Mouse (Mus musculus) forebrain, embryonic 16.5 days (tissue): ENCODE results near the gene Meox1. TPM values are rescaled to one million over a fixed set of nuclear protein-coding genes. Genes with fewer than 3 reads are reported as not detected.

ENCODE experiments used
- ATAC-seq: fragments of 200-750 bp; cut with Nextera tagmentation; 2 replicates; pipeline ENCODE4 v1.8.0; 2017; ENCODE audit warnings: mild to moderate bottlenecking, moderate library complexity
- H3K27ac ChIP-seq: fragments of 300-500 bp; sonication (generic); 2 replicates; pipeline ENCODE4 v1.5.1; 2014; ENCODE audit warnings: low read length, control low read depth
- H3K27me3 ChIP-seq: fragments of 300-500 bp; sonication (generic); replicated peaks from 2 replicates; pipeline ENCODE4 v1.6.1; 2014; ENCODE audit warnings: low read length; ENCODE audit not compliant: control insufficient read depth, insufficient read depth
- H3K36me3 ChIP-seq: fragments of 300-500 bp; sonication (generic); 2 replicates; pipeline ENCODE4 v1.6.1; 2014; ENCODE audit not compliant: control insufficient read depth, insufficient read depth
- H3K4me1 ChIP-seq: fragments of 300-500 bp; sonication (generic); replicated peaks from 2 replicates; pipeline ENCODE4 v1.6.1; 2014; ENCODE audit warnings: low read length; ENCODE audit not compliant: control insufficient read depth, insufficient read depth
- H3K4me2 ChIP-seq: fragments of 300-500 bp; sonication (generic); 2 replicates; pipeline ENCODE4 v1.6.1; 2014; ENCODE audit warnings: mild to moderate bottlenecking, low read length, control low read depth
- H3K4me3 ChIP-seq: fragments of 300-500 bp; sonication (generic); replicated peaks from 2 replicates; pipeline ENCODE4 v1.5.1; 2014; ENCODE audit warnings: mild to moderate bottlenecking, low read length, control low read depth
- H3K9ac ChIP-seq: fragments of 300-500 bp; sonication (generic); replicated peaks from 2 replicates; pipeline ENCODE4 v1.6.1; 2014; ENCODE audit warnings: low read depth, low read length, control low read depth
- H3K9me3 ChIP-seq: fragments of 300-500 bp; sonication (generic); 2 replicates; pipeline ENCODE4 v1.6.1; 2016; ENCODE audit warnings: low read length; ENCODE audit not compliant: control insufficient read depth
- WGBS: fragments of 180-500 bp; shearing (Covaris S2); extraction: QIAGEN DNeasy Blood & Tissue Kit; methylation state at CpG from one replicate; pipeline ENCODE4 v1.1.7; 2014; 5-methylcytosine and 5-hydroxymethylcytosine counted together
- polyA plus RNA-seq: library from polyadenylated mRNA; unstranded; fragments of >200 nt; fragmentation: Nextera tagmentation; extraction: Ambion mirVana; gene quantifications from 2 replicates; pipeline ENCODE4 v1.2.1, GENCODE M21; 2015

The Meox1 gene
- 0.79 and 0.84 TPM in 2 replicates for polyA plus RNA-seq

DNA sequence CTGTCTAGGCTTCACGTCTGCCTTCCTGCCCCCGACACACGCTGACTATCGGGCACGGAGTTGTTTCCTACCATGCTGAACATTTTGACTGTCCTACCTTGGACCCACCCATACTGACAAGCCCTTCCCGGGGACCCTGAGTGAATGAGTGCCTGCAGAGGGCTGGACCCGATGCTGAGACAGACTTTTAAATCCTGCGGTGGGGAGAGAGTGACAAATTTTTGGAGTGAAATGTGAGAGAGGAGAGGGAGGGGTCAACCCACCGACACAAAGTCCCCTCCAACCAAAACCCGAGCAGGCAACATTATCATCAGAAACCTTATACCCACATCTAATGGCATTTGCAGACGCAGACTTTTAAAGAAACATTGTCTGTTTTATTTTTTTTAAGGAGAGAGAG is at the start of gene Meox1:
TSS of gene Meox1 (minus strand) at position 171 of the 400 bp plus-strand sequence.
- no peak for ATAC-seq
- H3K9ac ChIP-seq, result no peak within 1 kb of the TSS

DNA sequence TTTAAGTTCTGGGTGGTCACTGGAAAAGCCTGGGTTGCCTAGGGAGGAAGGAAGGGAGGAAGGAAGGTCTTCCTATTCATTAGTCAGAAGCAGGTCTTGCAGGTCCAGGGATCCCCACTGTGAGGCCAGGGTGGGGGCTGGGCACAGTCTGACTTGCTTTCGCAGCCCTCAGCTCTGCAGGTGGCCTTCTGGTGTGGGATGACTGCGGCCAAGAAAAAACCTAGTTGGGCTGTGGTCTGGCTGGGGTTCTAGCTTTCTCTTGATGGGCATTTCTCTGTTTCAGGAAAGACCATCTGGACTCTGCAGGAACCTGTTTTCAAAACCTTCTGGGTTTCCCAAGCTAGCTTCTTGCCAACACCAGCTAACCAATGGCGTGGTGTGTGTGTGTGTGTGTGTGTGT is 48.9 kb upstream of the Meox1 start:
- WGBS, result 42% methylated on average over 3 of the region's 3 CpGs
- Histone ChIP-seq H3K36me3 (no peaks in the 10 kb centered on the region), H3K4me1 (no peaks in the 10 kb centered on the region), H3K27ac (no peak overlapping the region), H3K4me3 (no peak overlapping the region), H3K4me2 (no peak overlapping the region), H3K9me3 (no peaks in the 10 kb centered on the region), H3K9ac (no peak overlapping the region), H3K27me3 (peaks cover under 1% of the 10 kb centered on the region; the same call in 1 of the 2 replicates)
- no peak for ATAC-seq

More for the DNA sequence above, at the start of gene Meox1:
- 37% methylated on average over 11 of the region's 11 CpGs for WGBS
- peaks cover 9% of the 10 kb centered on the region; the same call in 1 of the 2 replicates for H3K27me3 ChIP-seq
- no peaks in the 10 kb centered on the region for H3K36me3 ChIP-seq
- H3K9me3 ChIP-seq, result no peaks in the 10 kb centered on the region
- no peak within 1 kb of the TSS for H3K27ac ChIP-seq
- peaks cover 14% of the 10 kb centered on the region for H3K4me1 ChIP-seq
- no peak within 1 kb of the TSS for H3K4me3 ChIP-seq
- H3K4me2 ChIP-seq, result no peak within 1 kb of the TSS

DNA sequence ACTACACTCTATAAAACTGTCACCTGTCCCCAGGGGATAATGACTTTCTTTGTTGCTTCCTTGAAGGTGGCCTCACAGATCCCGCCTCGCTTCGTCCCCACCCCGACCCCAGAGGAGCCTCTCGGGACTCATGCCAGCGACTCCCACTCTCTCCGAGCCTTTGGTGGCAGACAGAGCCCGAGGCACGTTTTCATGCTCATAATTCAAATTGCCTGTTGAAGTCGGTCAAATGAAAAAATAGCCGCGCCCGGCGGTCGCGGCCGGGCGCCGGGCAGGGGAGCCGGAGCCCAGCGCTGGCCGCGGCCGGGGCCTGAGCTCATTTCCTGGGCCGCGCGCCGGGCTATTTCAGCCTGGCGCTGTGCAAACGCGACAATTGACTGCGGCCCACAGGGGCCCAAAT is 42.9 kb upstream of the Meox1 start:
- Histone ChIP-seq H3K9ac (peak overlapping the region; percentile 66), H3K36me3 (no peaks in the 10 kb centered on the region), H3K9me3 (no peaks in the 10 kb centered on the region), H3K27me3 (peaks cover 10% of the 10 kb centered on the region), H3K4me1 (peaks cover 10% of the 10 kb centered on the region), H3K4me2 (peak overlapping the region; percentile 80), H3K27ac (no peak overlapping the region), H3K4me3 (peak overlapping the region; percentile 46)
- no peak for ATAC-seq
- WGBS, result under 1% methylated on average over 32 of the region's 32 CpGs

DNA sequence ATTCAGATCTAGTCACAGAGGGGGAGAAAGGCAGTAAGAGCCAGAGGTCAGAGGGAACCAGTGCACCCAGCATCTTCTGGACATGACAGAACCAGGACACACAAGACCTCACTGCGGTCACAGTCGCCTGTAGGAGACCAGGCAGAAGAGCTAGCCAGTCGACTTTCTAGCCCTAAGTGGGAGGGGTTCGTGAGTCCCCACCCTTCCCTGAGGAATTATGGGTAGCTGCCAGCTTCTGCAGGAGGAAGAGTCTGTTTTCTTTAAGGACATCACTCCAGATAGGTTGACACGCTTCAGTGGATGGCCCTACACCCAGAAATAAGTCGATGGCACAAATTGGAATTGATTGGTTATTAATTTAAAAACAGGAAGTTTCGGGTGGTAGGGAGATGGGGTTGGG is 42.2 kb upstream of the Meox1 start:
- no peak overlapping the region for H3K4me2 ChIP-seq
- WGBS, result 34% methylated on average over 7 of the region's 7 CpGs
- H3K36me3 ChIP-seq, result no peaks in the 10 kb centered on the region
- H3K27ac ChIP-seq, result no peak overlapping the region
- no peak overlapping the region for H3K9ac ChIP-seq
- H3K4me1 ChIP-seq, result peaks cover 10% of the 10 kb centered on the region
- H3K27me3 ChIP-seq, result peaks cover 10% of the 10 kb centered on the region
- ATAC-seq, result no peak
- no peak overlapping the region for H3K4me3 ChIP-seq
- no peaks in the 10 kb centered on the region for H3K9me3 ChIP-seq

DNA sequence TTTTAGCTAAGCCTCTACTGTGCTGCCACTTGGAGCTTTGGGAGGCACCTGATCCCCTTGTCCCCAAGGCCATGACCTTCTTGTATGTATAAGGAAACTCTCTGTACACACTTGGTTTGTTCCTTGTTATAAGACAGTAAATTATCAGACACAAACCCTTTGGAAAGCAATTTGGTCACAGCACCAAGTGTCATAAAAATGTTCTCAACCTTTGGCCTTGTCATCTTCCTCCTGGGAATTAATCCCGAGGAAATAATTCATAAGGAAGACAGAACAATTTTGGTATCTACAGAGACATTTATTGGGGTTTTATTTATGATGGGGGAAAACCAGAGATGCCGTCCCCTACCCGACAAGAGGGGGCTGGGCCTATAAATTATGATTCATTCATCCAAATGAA is 41.6 kb upstream of the Meox1 start:
- Histone ChIP-seq H3K27ac (no peak overlapping the region), H3K27me3 (peaks cover 10% of the 10 kb centered on the region), H3K9ac (no peak overlapping the region), H3K9me3 (no peaks in the 10 kb centered on the region), H3K36me3 (no peaks in the 10 kb centered on the region), H3K4me2 (no peak overlapping the region), H3K4me3 (no peak overlapping the region), H3K4me1 (peaks cover 10% of the 10 kb centered on the region)
- no peak for ATAC-seq
- WGBS, result 90% methylated on average over 3 of the region's 3 CpGs

DNA sequence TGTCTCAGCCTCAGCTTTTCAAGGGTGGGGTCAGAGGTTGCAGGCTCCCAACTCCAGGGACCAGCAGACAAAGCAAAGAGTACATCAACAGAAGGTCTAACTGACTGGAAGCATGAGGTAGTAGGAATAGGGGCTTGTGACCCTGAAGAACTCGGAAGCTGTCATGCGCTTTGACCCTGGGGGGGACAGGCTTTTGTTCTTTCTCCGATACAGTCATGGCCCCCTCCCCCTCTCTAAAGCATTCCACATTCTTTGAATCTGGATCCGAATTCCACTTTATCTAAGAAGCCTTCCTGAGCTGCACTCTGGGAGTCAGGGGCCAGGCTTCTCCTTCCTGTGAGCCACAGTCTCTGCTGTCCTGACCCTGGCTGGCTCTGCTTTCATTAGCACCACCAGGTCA is 37.8 kb upstream of the Meox1 start:
- no peak for ATAC-seq
- Histone ChIP-seq H3K27me3 (peaks cover 4% of the 10 kb centered on the region; the same call in 1 of the 2 replicates), H3K36me3 (no peaks in the 10 kb centered on the region), H3K9ac (no peak overlapping the region), H3K9me3 (no peaks in the 10 kb centered on the region), H3K27ac (no peak overlapping the region), H3K4me3 (no peak overlapping the region), H3K4me1 (peaks cover 1% of the 10 kb centered on the region), H3K4me2 (no peak overlapping the region)
- WGBS, result 60% methylated on average over 4 of the region's 4 CpGs

DNA sequence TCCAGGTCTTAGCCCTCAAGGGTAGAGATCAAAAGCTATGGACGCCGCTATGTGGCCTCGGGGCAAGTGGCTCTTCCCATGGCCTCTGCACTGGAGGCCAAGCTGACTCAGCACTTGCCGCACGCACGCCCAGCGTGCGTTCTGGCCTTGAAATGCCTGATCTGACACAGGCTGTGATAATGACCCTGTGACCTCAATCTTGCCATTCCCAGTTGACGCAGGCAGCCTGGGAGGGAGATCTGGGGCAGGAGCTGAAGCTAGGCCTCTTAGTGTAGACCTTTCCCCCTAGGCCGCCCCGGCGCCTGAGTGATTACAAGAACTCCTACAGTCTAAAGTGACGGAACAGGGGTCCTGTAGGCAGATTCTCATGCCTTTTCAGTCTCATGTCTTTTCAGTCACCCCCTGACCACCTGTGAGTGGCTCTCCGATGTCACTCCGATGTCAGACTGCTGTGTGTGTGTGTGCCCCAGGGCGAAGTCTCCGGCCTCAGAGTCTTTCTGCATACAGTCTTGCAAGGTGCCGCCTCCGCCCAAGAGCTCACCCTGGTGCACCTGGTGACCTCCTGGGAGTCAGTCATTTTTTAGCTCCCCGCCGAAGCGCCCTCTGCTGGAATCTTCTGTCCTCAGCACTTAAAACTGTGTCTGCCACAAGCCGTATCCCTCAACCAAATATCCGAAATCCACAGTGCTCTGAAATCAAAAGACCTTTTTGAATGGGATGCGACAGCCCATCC is 34.0 kb upstream of the Meox1 start:
- no peaks in the 10 kb centered on the region for H3K36me3 ChIP-seq
- 48% methylated on average over 25 of the region's 25 CpGs for WGBS
- no peak overlapping the region for H3K9ac ChIP-seq
- no peaks in the 10 kb centered on the region for H3K4me1 ChIP-seq
- no peak for ATAC-seq
- H3K27ac ChIP-seq, result no peak overlapping the region
- no peak overlapping the region for H3K4me2 ChIP-seq
- H3K4me3 ChIP-seq, result no peak overlapping the region
- H3K27me3 ChIP-seq, result no peaks in the 10 kb centered on the region
- no peaks in the 10 kb centered on the region for H3K9me3 ChIP-seq

DNA sequence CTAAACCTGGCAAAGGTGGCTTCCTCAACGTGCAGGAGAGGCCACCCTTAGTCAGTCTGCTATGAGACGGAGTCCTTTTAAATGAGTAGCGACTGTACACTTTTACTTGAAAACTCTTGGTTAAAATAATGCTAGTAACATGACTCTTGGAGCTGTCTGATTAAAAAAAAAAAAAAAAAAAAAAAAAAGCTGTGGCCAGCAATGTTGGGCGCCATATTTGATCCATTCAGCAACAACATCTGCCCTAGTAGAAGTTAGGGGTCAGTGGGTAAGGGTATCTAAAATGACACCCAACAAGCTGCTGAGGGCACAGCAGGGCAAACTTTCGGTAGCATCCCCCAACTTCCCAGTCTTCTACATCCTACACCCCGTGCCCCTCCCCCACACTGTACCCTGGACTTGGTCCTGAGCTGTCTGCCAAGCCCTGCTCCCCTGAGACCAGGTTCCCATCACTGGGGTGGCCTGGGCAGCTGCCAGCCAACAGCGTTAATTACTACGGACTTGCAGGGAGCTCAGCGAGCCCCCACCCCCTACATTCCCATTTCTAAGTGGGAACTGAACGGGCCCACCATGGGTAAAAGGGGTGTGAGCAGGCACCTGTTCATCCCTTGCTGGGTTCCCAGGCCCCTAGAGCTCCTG is 32.9 kb upstream of the Meox1 start:
- 72% methylated on average over 10 of the region's 10 CpGs for WGBS
- no peaks in the 10 kb centered on the region for H3K9me3 ChIP-seq

DNA sequence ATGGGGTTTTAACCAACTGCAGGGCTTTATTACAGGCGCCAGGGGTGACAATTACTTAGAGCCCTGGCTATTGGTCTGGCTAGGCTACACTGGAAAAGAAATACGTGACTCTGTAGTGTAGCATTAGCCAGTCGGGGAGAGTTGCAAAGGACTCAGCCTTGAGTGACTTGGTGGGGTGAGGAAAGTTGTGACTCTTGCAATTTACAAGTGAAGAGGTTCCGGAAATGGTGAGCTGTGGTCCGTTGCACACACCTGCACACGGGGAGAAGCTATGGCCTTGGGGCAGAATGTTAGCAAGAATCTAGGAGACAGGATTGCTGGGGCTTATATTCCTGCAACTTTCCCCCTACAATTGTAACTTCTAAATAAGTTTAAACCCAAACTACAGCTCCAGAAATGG is 31.5 kb upstream of the Meox1 start:
- no peaks in the 10 kb centered on the region for H3K9me3 ChIP-seq
- no peak for ATAC-seq
- H3K9ac ChIP-seq, result no peak overlapping the region
- H3K27ac ChIP-seq, result no peak overlapping the region
- H3K4me1 ChIP-seq, result no peaks in the 10 kb centered on the region; the same call in 1 of the 2 replicates
- H3K36me3 ChIP-seq, result no peaks in the 10 kb centered on the region
- no peaks in the 10 kb centered on the region for H3K27me3 ChIP-seq
- H3K4me3 ChIP-seq, result no peak overlapping the region
- 73% methylated on average over 6 of the region's 6 CpGs for WGBS
- no peak overlapping the region for H3K4me2 ChIP-seq

More for the DNA sequence above, 32.9 kb upstream of the Meox1 start:
- no peak overlapping the region for H3K27ac ChIP-seq
- no peak overlapping the region for H3K4me3 ChIP-seq
- H3K4me1 ChIP-seq, result no peaks in the 10 kb centered on the region
- no peaks in the 10 kb centered on the region for H3K36me3 ChIP-seq
- no peak for ATAC-seq
- no peak overlapping the region for H3K9ac ChIP-seq
- H3K4me2 ChIP-seq, result no peak overlapping the region
- no peaks in the 10 kb centered on the region for H3K27me3 ChIP-seq
